11 mouse cellular contexts compared by ENCODE assay signal in genomic region chr1:166278786-166279185, GRCm38 (mm10). TPM values are rescaled to one million over a fixed set of nuclear protein-coding genes. Genes with fewer than 3 reads are reported as not detected.
DNase-seq lines count a peak whose midpoint lies in the region; ATAC-seq and TF ChIP-seq lines count a peak whose summit lies in the region.
"Had no signal": no experiment of that assay in that cellular context is flagged by ENCODE, and none has a peak within 500 bp of the region (broad histone marks: within the 10 kb centered on the region; RNA-seq: fewer than 3 reads in every experiment).

No protein-coding gene starts in this region.

- ATAC-seq in forebrain, embryonic 14.5 days, result no peak
- no peak for ATAC-seq in midbrain, embryonic 13.5 days
- ATAC-seq in stomach, postnatal 0 days (ENCODE audit: low FRiP score, low TSS enrichment), result no peak

- no peak overlapping the region for H3K9ac ChIP-seq in forebrain, embryonic 14.5 days (ENCODE audit: low read length)
- no peak overlapping the region for H3K9ac ChIP-seq in midbrain, embryonic 13.5 days (replicated peaks)
- no peak overlapping the region for H3K9ac ChIP-seq in stomach, postnatal 0 days (ENCODE audit: low read length)
- H3K9ac ChIP-seq: limb, embryonic 12.5 days; lung, embryonic 15.5 days had no signal

- peaks cover 60% of the 10 kb centered on the region for H3K4me1 ChIP-seq in forebrain, embryonic 14.5 days (ENCODE audit: control insufficient read depth, insufficient read depth, low read length)
- H3K4me1 ChIP-seq in midbrain, embryonic 13.5 days (replicated peaks), result peaks cover 65% of the 10 kb centered on the region
- H3K4me1 ChIP-seq in stomach, postnatal 0 days (replicated peaks; ENCODE audit: control insufficient read depth, insufficient read depth), result 0 out of 2 replicates have a peak, but pooled peaks cover 3% of the 10 kb centered on the region

- no peak overlapping the region for H3K4me2 ChIP-seq in forebrain, embryonic 14.5 days (ENCODE audit: low read length)
- H3K4me2 ChIP-seq in midbrain, embryonic 13.5 days (replicated peaks), result no peak overlapping the region
- no peak overlapping the region for H3K4me2 ChIP-seq in stomach, postnatal 0 days (replicated peaks; ENCODE audit: low read depth)
- H3K4me2 ChIP-seq: heart, embryonic 11.5 days; limb, embryonic 12.5 days; lung, embryonic 15.5 days had no signal

- no peaks in the 10 kb centered on the region for H3K36me3 ChIP-seq in forebrain, embryonic 14.5 days (ENCODE audit: control insufficient read depth, insufficient read depth, low read length)
- no peaks in the 10 kb centered on the region for H3K36me3 ChIP-seq in midbrain, embryonic 13.5 days
- no peaks in the 10 kb centered on the region for H3K36me3 ChIP-seq in stomach, postnatal 0 days (ENCODE audit: control insufficient read depth, insufficient read depth, low read length)
- H3K36me3 ChIP-seq: limb, embryonic 12.5 days; lung, embryonic 15.5 days had no signal

- peak overlapping the region; percentile 66 for H3K27ac ChIP-seq in left cerebral cortex, adult 2 months
- H3K27ac ChIP-seq in forebrain, embryonic 14.5 days (ENCODE audit: low read depth, low read length), result no peak overlapping the region; the same call in 1 of the 2 replicates
- peak overlapping the region; percentile 91 for H3K27ac ChIP-seq in midbrain, embryonic 13.5 days
- no peak overlapping the region for H3K27ac ChIP-seq in stomach, postnatal 0 days (replicated peaks)
- H3K27ac ChIP-seq: limb, embryonic 12.5 days; lung, embryonic 15.5 days had no signal

- no peak for TF ChIP-seq CTCF in left cerebral cortex, adult 2 months (IDR thresholded peaks at IDR 0.05)
- no peak for TF ChIP-seq CTCF in stomach, postnatal 0 days (IDR thresholded peaks at IDR 0.05; ENCODE audit: low read depth)

- peak; percentile 20 to 23 for DNase-seq in cerebellum, postnatal 36 days
- no peak for DNase-seq in cerebellum, adult 11-12 months
- no peak for DNase-seq in left cerebral cortex, adult 2 months (ENCODE audit: extremely low spot score in 1 of 2, low spot score in 2 of 2)
- no peak for DNase-seq in left cerebral cortex, adult 11 months (ENCODE audit: low spot score)
- peak; percentile 22 for DNase-seq in forebrain, embryonic 14.5 days (ENCODE audit: low spot score)
- DNase-seq in thymus, postnatal 0 days (ENCODE audit: low spot score), result no peak
- DNase-seq in stomach, postnatal 0 days (ENCODE audit: low spot score), result no peak

- intact Hi-C loops in left cerebral cortex, adult 2 months (cut with DNase I), result no loop called here

- 17% methylated on average over 2 of the region's 2 CpGs for WGBS in forebrain, embryonic 14.5 days
- 11% methylated on average over 2 of the region's 2 CpGs for WGBS in midbrain, embryonic 13.5 days
- 32% methylated on average over 2 of the region's 2 CpGs for WGBS in stomach, postnatal 0 days

- TF ChIP-seq EP300 in stomach, postnatal 0 days (optimal IDR thresholded peaks at IDR 0.05), result no peak

- no peak overlapping the region for H3K4me3 ChIP-seq in left cerebral cortex, adult 2 months
- no peak overlapping the region for H3K4me3 ChIP-seq in forebrain, embryonic 14.5 days (ENCODE audit: low read depth, low read length)
- no peak overlapping the region for H3K4me3 ChIP-seq in midbrain, embryonic 13.5 days (replicated peaks)
- H3K4me3 ChIP-seq in stomach, postnatal 0 days (ENCODE audit: low read depth, low read length), result no peak overlapping the region
- H3K4me3 ChIP-seq: limb, embryonic 12.5 days; lung, embryonic 15.5 days had no signal

- no peaks in the 10 kb centered on the region for H3K27me3 ChIP-seq in forebrain, embryonic 14.5 days (replicated peaks; ENCODE audit: control insufficient read depth, insufficient read depth, low read length)
- H3K27me3 ChIP-seq in midbrain, embryonic 13.5 days, result no peaks in the 10 kb centered on the region
- H3K27me3 ChIP-seq in stomach, postnatal 0 days (ENCODE audit: control insufficient read depth, insufficient read depth, low read length), result no peaks in the 10 kb centered on the region
- H3K27me3 ChIP-seq: limb, embryonic 12.5 days; lung, embryonic 15.5 days had no signal

- no peaks in the 10 kb centered on the region for H3K9me3 ChIP-seq in forebrain, embryonic 14.5 days (replicated peaks; ENCODE audit: control insufficient read depth, low read length)
- H3K9me3 ChIP-seq in midbrain, embryonic 13.5 days, result no peaks in the 10 kb centered on the region
- H3K9me3 ChIP-seq in stomach, postnatal 0 days (ENCODE audit: control insufficient read depth, low read length), result no peaks in the 10 kb centered on the region
- H3K9me3 ChIP-seq: limb, embryonic 12.5 days; lung, embryonic 15.5 days had no signal

RNA-seq across cellular contexts. Expression of gene Ildr2, which starts 24.8 kb away (rescaled TPM):
- total RNA-seq in left cerebral cortex, adult 2 months (2021), result 100 to 1,000 TPM; 111 to 119 TPM
- polyA plus RNA-seq in forebrain, embryonic 14.5 days (2014; fragmentation: Nextera tagmentation; extraction: Ambion mirVana), result 2.6 TPM in 2 replicates
- 5.3 and 6.5 TPM in 2 replicates for polyA plus RNA-seq in midbrain, embryonic 13.5 days (2015; fragmentation: Nextera tagmentation; extraction: Ambion mirVana)
- 0.08 and 0.12 TPM in 2 replicates for polyA plus RNA-seq in thymus, postnatal 0 days (2015; fragmentation: Nextera tagmentation; extraction: Ambion mirVana)
- 0.50 and 0.64 TPM in 2 replicates for polyA plus RNA-seq in stomach, postnatal 0 days (2015; fragmentation: Nextera tagmentation; extraction: Ambion mirVana)

RNA-seq across cellular contexts. Expression of gene Mael, which starts 40.2 kb away (rescaled TPM):
- total RNA-seq in left cerebral cortex, adult 2 months (2021), result not detected
- polyA plus RNA-seq in forebrain, embryonic 14.5 days (2014; fragmentation: Nextera tagmentation; extraction: Ambion mirVana), result not detected in 2 replicates
- polyA plus RNA-seq in midbrain, embryonic 13.5 days (2015; fragmentation: Nextera tagmentation; extraction: Ambion mirVana), result not detected in 2 replicates
- not detected in 2 replicates for polyA plus RNA-seq in thymus, postnatal 0 days (2015; fragmentation: Nextera tagmentation; extraction: Ambion mirVana)
- polyA plus RNA-seq in stomach, postnatal 0 days (2015; fragmentation: Nextera tagmentation; extraction: Ambion mirVana), result not detected in 2 replicates
- polyA plus RNA-seq: limb, embryonic 12.5 days; lung, embryonic 15.5 days had no signal

Comparison
In these comparisons a context has a peak if more than half of its experiments do, and no peak if none do; other contexts are left out.
1. DNase-seq: peak in cerebellum, postnatal 36 days (2 of 2) and forebrain, embryonic 14.5 days (single experiment); none in cerebellum, adult 11-12 months (single experiment), left cerebral cortex, adult 2 months (0 of 2), left cerebral cortex, adult 11 months (single experiment), thymus, postnatal 0 days (single experiment) and stomach, postnatal 0 days (single experiment).
2. H3K27ac ChIP-seq: peak in left cerebral cortex, adult 2 months (single experiment) and midbrain, embryonic 13.5 days (single experiment); none in forebrain, embryonic 14.5 days (single experiment) and stomach, postnatal 0 days (single experiment).